Mouse (Mus musculus) activated CD4-positive, CD25-positive, alpha-beta regulatory T cell, adult 9 weeks (primary cell): ENCODE results near the gene Pold1. TPM values are rescaled to one million over a fixed set of nuclear protein-coding genes. Genes with fewer than 3 reads are reported as not detected.

ENCODE experiments used
- polyA plus RNA-seq: library from polyadenylated mRNA; unstranded; fragments of 100-300 nt; shearing (Covaris generic); gene quantifications from one replicate; pipeline ENCODE4 v1.2.1, GENCODE M21; 2017

Pold1 gene
- 58.3 TPM for polyA plus RNA-seq

DNA sequence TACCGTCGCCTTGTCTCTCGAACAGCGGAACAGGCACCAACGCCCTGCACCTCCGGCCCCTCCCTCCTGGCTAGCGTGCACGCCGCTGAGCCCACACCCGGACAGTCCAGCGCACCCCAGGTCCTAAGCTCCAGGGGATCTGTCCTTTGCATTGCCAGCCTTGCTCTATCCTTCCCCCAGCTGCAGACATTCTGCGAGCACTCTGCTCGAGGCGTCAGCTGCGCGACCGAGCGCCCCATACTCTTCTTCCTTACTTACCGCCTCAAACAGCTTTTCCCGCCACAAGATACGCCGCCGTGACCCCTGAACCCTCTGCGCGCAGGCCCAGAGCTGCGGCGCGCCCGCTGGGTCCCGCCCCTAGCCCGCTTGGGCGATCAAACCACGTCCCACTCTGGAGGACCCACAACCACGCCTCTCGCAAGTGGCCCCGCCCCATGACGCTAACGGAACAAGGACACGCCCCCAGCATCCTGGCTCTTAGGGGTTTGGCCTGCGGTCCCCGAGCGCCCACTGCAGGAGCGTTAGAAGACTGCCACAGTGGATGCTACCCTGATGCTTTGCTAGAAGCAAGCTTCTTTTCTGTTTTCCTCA is at the start of gene Pold1:
Gene Pold1, minus strand, starts transcription at position 353 of the 591 bp plus-strand sequence.

DNA sequence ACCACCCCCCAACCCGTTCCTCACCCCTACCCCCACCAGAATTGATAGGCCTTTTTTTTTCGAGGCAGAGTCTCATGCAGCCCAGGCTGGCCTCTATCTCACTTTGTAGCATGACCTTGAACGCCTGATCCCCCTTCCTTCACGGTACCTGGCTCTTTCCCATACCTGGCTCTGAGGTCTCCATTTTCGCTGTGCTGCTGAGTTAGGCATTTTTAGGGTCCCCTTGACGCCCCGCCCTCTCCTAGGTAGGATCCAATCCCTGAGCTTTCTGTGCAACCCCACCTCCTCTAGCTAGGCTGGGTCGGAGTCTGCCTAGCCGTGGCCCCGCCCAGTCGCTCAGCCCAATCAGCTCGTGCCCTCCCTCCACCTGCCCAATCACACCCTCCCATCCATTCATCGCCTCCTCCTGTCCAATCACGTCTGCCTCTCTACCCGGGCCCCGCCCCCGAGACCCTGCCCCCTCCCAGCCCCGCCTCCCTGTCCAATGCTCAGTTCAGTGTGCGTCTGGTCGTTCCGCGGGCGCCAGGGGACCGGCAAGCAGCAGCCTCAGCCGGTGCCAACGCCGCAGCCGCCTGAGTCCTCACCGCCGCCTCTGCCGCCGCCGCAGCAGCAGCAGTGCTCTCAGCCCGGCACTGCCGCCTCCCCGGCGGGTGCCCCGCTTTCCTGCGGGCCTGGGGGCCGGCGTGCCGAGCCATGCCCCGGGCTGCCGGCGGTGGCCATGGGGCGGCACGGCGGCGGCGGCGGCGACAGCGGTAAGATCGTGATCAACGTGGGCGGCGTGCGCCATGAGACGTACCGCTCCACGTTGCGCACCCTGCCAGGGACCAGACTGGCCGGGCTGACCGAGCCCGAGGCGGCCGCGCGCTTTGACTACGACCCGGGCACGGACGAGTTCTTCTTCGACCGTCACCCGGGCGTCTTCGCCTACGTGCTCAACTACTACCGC is 42.0 kb upstream of the Pold1 start, which contains the start of gene Kcnc3:
Gene Kcnc3, plus strand, starts transcription at position 263 of the 946 bp plus-strand sequence.

DNA sequence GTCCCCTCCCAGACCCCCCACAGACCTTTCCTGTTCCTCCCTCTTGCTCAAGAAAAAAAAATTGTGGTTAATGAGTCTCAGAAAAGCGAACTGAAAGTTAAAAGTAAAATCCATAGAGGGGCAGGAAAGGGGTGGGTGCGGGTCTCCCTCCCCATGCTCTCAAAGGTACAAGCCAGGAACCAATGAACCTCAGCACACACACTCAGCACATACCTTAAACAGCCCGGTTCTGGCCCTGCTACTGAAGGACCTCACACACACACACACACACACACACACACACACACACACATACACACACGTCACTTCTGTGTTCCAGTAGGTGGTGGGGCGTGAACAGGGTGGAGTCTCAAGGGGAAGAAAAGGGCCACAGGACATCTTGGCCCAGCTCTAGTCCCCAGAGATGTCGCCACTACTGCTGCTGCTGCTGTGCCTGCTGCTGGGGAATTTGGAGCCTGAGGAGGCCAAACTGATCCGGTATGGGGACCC is 23.6 kb upstream of the Pold1 start, which contains the start of gene Napsa:
Gene Napsa, plus strand, starts transcription at position 168 of the 489 bp plus-strand sequence.

DNA sequence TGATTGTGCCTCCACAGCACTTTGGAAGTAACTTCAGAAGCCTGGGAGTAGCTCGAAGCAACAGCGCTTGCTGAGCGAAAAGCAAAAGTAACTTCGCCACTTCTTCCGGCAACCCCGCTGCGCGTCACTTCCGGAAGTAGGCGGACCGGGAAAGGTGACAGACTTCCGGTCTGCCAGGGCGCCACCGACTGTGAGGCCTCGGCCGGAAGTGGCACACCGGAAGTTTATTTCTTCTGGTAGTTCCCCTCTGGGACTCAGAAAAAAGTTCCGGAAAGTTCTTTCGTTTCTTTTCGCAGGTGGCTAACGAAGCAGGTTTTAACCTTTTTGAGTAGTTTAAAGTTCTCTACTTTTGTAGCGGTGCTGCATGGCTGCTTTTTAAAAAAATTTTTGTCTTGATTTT is 5.2 kb upstream of the Pold1 start, which contains the start of gene Nr1h2:
Gene Nr1h2, minus strand, starts transcription at position 126 of the 400 bp plus-strand sequence.

DNA sequence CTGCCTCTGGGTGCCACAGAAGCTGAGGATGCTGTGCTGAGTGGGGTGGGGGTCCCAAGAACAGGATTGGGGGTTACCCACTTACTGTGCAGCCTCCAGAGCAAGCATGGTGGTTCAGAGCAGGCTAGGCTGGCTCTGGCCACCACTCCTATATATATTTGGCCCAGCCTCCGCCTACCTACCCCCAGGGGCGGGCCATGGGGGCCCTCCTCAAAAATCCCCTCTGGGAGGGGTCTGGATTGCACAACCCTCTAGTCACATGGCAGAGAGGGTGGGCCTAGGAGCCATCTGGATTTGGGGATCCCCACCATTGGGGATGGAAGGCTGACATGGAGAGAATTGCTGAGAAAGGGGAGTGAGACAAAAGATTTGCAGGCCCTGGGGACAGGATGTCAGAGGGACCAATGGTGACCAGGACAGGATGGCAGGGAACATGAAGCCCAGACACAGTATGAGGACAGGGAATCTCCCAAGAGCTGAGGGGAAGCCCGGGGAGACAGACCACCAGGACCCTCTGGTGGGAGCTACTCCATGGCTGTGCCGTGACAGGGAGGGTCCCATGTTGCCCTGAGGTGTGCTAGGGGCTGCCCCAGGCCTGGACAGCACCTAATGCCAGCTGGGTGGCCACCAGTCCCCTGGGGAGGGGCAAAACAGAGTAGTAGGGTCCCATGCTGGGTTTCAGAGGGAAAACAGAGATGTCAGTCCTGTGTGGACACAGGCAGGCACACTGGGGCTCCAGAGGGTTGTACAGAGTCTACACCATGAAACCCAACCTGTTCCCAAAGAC is 16.5 kb downstream of the Pold1 start, which contains the start of gene Spib:
Gene Spib, minus strand, starts transcription at position 126 of the 787 bp plus-strand sequence.

DNA sequence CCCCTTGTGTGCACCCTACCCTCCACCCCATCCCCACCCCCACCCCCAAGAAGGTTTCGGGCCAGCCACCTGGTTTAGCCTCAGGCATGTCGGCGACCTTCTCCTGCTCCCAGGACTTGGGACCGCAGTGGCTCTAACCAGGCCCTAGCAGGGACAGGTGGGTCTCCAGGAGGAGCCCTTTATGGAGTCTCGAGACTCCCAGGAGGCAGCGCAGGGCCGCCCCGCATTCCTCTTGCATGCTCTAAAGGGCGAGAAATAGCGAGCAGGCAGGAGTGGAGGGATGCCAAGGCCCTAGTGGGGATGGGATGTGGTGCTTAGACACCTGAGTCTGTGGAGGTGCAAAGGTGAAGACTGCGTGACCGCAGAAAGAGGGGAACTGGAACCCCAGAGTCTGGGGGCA is 24.1 kb downstream of the Pold1 start, which contains the start of gene Mybpc2:
Gene Mybpc2, minus strand, starts transcription at position 155 of the 400 bp plus-strand sequence.

DNA sequence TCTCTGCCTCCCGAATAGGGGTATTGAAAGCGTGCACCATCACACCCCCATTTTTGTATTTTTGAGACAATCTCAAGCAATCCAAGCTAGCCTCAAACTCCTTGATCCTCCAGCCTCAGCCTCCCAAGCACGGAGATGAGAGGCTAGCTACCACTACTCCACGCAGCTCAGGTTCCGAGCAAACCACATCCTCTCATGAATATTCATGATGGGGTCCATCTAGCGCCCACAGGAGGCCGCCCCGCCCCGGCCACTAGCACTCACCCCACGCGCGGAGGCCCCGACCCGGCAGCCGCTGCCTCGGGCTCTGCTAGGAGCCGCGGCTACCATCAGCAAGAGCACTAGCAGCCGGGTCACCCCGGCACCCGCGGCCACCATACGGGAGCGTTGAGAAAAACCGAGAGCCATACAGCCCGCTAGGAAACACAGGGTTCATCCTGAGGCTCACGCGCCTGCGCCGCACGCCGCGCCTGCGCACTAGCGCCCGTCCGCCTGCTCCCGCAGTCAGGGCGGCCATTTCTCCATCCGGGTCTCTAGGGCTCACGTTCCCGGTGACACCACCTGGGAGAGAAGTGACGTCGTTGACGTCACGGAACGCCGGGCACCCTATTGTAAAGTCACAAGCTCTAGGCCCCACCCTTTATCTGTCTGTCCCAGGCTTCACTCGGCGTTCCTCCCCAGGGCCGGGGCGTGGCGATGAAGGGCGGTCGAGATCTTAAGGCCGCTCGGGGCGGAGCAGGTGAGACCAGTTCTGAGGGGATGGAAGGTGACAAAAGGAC is 52.5 kb downstream of the Pold1 start, which contains the start of the genes Emc10 and Fam71e1:
Gene Emc10, minus strand, starts transcription at position 538 of the 779 bp plus-strand sequence.
Gene Fam71e1, plus strand, starts transcription at position 590 of the 779 bp plus-strand sequence.

Other genes starting within 250 kb of the Pold1 start
- gene Clec11a, start 241.9 kb downstream of the Pold1 start, polyA plus RNA-seq, result 0.43 TPM
- gene Shank1, start 238.6 kb downstream of the Pold1 start, polyA plus RNA-seq, result 0.15 TPM
- gene Syt3, start 164.7 kb downstream of the Pold1 start, polyA plus RNA-seq, result 0.22 TPM
- not detected for gene 1700008O03Rik, start 163.0 kb downstream of the Pold1 start, polyA plus RNA-seq
- not detected for gene Lrrc4b, start 119.8 kb downstream of the Pold1 start, polyA plus RNA-seq
- not detected for gene Aspdh, start 83.5 kb downstream of the Pold1 start, polyA plus RNA-seq
- gene Josd2, start 80.9 kb downstream of the Pold1 start, polyA plus RNA-seq, result 128 TPM
- gene Emc10, start 52.3 kb downstream of the Pold1 start, polyA plus RNA-seq, result 160 TPM
- 2.6 TPM for gene Fam71e1, start 52.3 kb downstream of the Pold1 start, polyA plus RNA-seq
- not detected for gene Mybpc2, start 24.2 kb downstream of the Pold1 start, polyA plus RNA-seq
- 1.8 TPM for gene Spib, start 16.8 kb downstream of the Pold1 start, polyA plus RNA-seq
- 143 TPM for gene Nr1h2, start 5.1 kb upstream of the Pold1 start, polyA plus RNA-seq
- gene Napsa, start 23.5 kb upstream of the Pold1 start, polyA plus RNA-seq, result 2.2 TPM
- not detected for gene Kcnc3, start 41.8 kb upstream of the Pold1 start, polyA plus RNA-seq
- not detected for gene Myh14, start 122.0 kb upstream of the Pold1 start, polyA plus RNA-seq
- not detected for gene Izumo2, start 159.9 kb upstream of the Pold1 start, polyA plus RNA-seq
- 111 TPM for gene Vrk3, start 199.6 kb upstream of the Pold1 start, polyA plus RNA-seq
- gene Zfp473, start 202.2 kb upstream of the Pold1 start, polyA plus RNA-seq, result 0.57 TPM